Mouse (Mus musculus) adrenal gland, postnatal 36 days (tissue): ENCODE results near the gene Vps41. TPM values are rescaled to one million over a fixed set of nuclear protein-coding genes. Genes with fewer than 3 reads are reported as not detected.

Source experiments
- DNase-seq, 2 experiments: peaks; one replicate each; pipeline ENCODE4 v3.0.0; 2021; ENCODE audit warnings: mixed read lengths in 1 of 2
- total RNA-seq, 2 experiments: library from RNA; stranded (reverse); gene quantifications; 2 replicates each; pipeline ENCODE4 v1.2.3; 2021

Gene Vps41
- total RNA-seq, 2 experiments from 2014 or later: 62.4 to 78.7 TPM

DNA sequence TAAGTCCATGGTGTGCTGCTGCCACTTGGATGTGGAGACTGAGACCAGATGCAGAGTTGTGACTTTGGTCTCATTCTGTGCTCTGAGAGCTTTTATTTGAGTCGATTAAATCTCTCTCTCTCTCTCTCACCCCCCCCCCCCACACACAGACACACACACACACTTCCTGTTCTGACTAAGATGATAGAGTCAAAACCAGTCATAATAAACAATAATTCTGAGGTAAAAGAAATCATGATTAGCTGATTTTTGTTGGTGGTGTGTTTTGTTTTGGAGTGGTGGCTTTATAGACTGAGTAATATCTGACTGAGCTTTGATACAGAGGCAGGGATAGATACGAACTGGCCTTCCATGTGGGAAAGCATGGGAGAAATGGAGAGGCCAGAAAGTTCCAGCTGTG is 74.6 kb downstream of the Vps41 start:
- no peak for DNase-seq

DNA sequence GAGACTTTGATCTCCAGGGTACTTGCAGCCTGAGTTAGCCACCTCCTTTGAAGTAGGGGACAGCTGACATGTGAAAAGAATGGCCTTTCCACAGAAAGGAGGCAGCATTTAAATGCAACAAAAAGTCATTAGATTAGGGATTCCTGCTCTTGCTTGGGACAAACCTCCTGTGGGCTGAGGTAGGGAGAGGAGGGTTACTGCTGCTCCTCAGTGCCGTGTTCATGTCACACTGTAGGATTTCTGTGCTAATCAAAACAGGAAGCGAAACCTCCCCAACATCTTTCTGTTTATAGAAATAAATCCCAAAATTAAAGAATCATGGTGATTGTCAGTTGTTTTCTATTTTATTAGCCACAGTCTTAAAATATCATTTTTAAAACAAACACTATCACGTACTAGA is 77.4 kb downstream of the Vps41 start:
- no peak for DNase-seq

DNA sequence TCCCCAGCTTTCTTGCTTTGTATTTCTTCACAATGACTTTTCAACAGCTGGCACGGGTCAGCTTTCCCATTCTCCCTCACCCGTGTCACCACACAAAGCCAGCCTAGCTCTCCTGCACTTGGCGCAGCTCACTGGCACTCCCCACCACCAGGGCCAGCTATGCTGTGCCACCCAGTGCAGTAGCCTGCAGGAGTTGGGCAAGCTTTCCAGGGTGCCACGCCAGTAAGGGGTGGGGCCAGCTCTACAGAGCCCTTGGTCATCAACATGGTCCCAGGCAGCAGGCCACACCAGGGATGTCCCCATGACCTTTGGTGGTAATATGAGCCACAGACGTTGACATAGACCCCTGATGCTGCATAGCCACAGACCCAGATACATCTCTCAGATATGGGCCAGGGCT is 80.5 kb downstream of the Vps41 start:
- DNase-seq: peak in 1 of 2 experiments; percentile 17

DNA sequence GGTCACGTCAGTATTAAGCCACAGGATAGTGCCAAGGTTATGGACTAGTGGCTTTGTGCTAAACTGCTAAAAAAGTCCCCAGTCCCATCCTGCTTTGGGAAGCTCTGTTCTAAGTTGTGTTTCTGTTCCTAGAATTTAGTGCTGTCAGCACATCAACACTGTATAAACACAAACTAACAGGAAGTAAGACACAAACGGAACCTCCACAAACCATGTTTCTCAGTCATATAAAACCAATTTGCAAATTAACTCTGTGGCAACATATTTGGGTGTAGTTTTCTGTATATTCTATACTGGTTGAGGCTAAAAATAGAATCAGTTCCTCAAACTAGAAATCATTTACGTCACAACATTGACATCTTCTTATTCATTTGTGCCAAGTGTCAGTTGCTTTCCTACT is 83.3 kb downstream of the Vps41 start:
- no peak for DNase-seq

DNA sequence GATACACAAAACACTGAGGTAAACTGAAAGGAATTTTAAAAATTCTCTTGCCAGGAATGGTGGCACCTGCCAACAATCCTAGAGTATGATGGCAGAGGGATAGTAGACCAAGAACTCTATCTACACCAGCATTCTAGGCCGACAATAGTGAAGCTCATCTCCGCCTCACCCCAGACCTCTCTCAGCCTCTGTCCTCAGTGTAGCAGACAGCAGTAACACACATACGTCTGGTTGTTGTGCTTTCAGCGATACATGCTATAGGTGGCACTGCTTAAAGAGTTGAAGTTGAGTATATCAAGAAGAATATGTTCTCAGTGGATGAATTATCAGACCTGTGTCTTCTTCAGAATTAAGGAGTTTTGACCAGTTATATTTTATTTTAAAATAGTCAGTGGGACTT is 92.4 kb downstream of the Vps41 start:
- DNase-seq: no peak

DNA sequence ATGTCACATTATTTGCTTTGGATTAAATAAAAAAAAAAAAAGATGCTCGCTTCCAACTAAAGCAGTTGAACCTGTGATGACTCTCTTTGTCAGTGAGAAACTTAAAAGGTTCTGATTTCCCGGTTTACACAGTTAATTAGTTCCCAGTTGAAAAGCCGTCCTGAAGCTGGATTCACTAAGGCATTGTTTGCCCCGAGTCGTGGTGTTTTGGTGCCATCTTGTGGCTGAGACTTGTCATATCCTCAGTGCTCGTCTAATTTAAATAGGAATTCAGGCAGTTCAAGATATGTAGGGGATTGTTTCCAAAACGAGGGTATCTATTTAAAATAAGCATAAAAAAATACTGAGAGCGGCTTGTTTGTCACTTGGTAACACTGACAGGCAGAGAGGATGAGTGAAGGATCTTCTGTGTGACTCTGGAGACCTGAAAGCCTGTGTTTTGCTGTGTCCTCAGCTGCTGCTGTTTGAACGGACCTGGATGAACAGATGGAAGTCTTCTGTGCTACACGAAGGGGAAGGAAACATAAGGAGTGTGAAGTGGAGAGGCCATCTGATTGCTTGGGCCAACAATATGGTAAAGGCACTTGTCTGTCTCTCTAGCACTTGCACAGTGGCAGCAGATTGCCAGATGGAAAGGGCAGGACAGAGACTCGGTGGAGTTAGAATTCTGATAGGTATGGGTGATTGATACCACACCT is 93.0 kb downstream of the Vps41 start:
- DNase-seq: peak; percentile 59 to 60

DNA sequence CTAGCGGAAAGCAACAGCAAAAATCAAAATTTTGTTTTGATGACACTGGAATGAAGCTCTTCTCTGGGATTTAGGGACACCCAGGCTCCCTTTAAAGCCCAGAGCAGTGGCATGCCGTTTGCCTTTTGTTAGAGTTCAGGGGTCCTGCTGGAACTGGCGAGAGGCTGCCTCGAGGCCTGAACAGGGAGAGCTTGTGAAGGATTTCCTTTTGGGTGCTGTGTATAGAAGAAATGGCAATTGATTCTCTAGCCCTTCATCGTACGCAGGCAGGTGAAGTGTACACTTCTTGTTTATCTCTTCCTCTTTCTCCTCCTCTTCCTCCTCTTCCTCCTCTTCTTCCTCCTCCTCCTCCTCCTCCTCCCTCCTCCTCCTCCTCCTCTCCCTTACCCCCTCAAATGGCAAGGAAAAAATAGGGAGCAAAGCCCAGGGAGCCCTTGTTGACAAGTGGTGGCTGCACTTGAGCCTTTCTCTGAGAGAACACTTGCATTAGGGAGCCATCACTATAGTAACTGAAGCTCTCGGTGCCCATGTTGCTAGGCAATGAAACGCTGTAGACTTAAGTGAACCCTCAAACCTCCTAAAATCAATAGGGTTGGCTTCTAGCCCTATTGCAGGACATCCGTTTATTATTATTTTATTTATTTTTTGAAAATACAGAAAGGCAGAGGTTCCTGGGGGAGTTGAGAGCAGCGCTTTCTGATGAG is 107.5 kb downstream of the Vps41 start:
- no peak for DNase-seq

DNA sequence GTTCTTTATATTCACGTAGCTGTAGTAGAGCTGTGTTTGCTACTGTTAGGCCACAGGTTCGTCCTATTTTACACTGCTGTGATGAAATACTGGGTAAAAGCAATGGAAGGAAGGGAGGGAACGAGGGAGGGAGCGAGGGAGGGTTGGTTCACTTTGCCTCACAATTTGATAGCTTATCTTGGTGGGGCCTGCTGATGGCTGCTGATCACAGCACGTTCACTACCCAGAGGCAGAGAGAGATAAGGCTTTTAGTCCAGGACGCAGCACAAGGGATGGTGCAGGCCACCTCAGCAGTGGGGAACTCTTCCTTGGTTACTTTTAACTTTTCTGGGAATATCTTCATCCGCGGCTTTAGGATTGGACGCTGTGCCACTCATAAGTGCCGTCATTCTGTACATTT is 109.9 kb downstream of the Vps41 start:
- no peak for DNase-seq

DNA sequence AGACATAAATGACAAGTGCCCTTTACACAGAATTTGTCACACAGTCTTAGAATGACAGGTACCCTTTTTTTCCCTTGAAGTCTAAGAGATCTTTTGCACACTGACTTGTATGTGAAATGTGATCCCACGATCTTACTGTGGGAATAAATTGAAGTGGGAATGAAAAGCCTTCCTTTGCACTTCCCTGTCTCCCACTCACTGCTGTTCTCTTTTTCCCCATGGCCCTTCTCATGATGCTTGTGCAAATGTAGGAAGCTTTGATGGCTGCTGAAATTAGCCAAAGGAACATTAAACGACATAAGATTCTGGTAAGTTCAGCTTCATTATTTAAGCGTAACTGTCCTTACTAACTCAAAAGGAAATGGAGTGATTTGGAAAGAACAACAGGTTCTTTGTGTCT is 113.4 kb downstream of the Vps41 start:
- DNase-seq: no peak

DNA sequence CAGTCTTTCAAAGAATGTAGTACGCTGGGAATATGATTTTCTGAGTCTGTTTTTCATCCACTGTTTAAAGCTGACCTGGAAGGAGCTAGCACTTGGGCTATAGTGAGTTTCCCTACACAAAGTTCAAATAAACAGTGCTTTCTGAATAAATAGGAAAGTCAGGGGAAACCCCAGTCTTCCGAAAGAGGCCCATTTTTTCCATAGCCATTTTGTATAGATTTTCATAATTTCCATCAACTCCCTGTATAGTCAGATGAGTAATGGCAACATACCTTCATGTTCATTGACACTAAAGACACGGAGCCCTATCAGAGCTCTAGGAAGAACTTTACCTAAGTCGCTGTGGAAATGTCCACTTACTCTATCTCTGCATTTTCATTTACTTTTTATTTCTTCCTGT is 122.1 kb downstream of the Vps41 start:
- DNase-seq: no peak

DNA sequence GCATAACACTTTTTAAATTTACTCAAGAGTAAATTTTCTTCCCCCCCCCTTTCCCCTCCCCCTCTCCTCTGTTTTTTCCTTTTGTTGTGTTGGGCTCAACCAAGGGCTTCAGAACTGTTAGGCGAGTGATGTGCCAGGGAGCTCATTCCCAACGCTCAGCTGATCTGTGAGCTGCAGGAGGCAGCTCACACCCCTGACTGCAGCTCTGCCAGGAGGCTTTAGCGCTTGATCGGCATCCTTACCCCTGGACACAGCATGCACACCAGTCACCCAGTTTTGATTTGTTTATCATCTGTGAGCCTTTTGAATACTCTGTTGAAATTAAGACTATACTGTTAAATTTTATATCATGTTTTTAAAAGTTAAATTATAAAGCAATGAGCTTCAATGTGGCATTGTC is 123.3 kb downstream of the Vps41 start:
- no peak for DNase-seq

DNA sequence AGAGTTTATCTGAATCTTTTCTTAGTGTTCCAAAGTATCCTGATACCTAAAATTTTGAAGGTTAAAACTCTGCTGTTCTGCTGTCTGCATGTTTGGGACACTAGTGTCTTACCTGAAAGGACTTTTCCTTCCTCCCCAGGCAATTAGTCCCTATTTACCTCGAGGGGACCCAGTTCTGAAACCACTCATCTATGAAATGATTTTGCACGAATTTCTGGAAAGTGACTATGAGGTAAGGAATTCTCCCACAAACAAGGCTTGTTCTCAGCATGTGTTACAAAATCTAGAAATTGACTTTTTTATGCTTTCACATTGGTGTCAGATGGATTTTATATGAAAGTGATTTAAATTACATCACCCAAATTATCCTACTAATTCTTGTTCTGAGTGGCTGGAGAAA is 123.9 kb downstream of the Vps41 start:
- DNase-seq: no peak

DNA sequence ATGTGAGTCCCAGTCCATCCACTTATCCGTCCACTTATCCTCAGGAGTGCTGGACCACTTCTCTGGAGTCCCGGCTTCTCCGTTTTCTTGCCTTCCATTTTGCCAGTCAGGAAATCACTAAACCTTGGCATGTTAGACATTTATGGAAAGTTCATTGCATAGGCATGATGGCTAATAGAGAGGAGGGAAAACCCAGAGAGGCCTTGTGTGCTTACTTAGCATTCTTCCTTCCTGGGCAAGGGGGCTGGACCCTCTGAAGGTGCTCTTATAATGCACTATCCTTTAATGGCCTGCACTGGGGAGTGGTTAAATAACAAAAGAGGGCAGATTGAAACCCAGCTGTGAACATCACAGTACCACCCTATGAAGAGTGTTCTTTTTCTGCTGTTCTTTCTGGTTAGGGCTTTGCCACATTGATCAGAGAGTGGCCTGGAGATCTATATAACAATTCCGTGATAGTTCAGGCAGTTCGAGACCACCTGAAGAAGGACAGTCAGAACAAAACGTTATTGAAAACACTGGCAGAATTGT is 124.7 kb downstream of the Vps41 start:
- DNase-seq: no peak

DNA sequence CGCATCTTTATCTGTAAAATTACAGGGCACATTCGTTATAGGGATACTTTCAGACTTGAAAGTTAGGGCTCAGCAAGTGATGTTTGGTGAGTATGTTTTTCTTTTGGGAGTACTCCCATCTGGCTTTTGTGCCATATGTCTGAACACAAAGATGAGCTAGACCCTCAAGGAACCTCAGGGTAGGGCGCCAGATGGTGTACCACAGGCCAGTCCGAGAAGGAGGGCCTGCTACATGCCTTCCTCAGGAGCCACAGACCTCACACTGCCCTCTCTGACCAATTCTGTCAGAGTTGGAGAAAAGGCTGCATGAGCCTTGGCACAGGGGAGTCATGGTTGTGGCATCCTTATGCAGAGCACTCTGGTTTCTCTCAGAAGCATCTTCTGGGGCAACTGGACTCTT is 125.5 kb downstream of the Vps41 start:
- DNase-seq: no peak

DNA sequence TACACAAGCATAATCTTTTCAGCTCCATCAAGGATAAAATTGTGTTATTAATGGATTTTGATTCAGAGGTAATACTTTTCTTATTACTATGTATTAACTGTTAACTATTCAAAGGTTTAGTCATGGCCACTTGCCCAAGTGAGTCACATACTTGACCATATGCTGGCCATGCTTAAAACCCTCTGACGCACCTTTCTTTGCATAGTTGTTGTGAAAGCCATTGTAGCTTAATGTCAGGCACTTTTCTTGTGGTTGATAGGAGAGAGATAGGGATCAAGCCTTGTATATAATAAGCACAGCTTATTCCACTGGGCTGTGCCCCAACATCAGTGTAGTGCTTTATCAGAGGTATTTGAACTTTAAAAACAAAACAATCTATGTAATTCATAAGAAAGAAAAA is 126.5 kb downstream of the Vps41 start:
- no peak for DNase-seq

DNA sequence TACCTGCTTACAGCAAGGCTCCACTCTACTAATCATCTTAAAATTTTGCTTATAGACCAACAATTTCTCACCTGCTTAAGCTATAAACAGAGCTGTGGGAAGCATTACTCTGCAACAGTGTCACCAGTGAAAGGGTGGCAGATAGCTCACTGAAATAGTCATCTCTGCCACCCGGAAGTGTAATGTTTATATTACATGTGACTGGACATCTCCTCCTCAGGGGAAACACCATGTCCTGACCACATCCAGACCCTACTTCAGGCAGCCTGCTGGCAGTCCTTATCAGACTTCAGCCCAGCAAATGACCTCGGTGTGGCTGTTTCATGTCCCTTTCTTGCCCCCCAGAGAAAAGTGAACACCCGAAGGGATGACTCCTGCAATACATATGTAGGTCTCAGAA is 130.3 kb downstream of the Vps41 start:
- no peak for DNase-seq

DNA sequence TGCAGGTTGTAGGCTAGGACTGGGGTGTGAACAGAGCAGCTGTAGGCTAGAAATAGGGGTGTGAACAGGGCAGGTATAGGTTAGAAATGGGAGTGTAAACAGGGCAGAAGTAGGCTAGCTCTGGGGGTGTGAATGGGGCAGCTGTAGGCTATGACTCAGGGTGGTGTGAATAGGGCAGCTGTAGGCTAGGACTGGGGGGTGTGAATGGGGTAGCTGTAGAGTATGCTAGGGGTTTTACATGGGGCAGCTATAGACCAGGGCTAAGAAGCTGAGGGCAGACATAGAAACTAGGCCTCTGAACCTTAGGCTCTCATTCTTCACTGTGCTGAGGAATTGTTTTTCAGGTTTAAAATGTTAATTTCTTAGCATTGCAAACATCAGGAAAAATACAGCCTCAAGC is 132.5 kb downstream of the Vps41 start:
- DNase-seq: no peak

DNA sequence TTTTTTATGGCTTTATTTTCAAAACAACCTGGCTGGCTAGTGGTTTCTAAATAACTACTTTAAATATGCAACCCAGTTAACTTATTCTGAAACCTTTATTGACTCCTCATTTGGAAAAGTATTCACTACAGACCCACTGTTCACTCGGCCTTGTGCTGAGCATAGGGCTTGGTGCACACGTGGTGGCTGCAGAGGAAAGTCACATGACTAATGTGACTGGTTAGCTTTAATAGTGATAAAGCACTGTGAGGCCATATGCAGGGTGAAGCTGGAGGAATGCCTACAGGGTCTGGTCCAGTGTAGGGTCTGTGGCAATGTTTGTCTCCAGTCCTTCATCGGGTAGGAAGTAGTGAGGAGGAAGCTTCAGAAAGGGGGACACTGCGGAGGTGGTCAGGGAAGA is 134.1 kb downstream of the Vps41 start:
- DNase-seq: no peak

DNA sequence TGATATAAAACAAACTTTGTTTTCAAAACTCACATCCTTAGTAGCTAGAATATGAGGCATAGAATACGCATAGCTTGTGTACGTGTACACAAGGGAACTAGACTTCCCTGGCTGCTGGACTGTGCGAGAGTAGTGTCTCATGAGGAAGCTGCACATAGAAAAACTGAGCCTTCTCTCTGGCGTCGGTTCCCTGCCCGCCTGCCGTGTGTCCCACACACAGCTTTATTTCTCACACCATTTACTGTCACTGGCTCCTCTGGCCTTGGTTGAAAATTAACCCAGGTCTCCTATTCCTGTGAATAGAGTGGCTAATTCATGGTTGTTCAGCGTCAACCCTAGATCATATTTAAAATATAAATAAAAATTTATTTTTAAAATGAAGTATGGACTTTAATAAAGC is 135.6 kb downstream of the Vps41 start:
- DNase-seq: no peak

DNA sequence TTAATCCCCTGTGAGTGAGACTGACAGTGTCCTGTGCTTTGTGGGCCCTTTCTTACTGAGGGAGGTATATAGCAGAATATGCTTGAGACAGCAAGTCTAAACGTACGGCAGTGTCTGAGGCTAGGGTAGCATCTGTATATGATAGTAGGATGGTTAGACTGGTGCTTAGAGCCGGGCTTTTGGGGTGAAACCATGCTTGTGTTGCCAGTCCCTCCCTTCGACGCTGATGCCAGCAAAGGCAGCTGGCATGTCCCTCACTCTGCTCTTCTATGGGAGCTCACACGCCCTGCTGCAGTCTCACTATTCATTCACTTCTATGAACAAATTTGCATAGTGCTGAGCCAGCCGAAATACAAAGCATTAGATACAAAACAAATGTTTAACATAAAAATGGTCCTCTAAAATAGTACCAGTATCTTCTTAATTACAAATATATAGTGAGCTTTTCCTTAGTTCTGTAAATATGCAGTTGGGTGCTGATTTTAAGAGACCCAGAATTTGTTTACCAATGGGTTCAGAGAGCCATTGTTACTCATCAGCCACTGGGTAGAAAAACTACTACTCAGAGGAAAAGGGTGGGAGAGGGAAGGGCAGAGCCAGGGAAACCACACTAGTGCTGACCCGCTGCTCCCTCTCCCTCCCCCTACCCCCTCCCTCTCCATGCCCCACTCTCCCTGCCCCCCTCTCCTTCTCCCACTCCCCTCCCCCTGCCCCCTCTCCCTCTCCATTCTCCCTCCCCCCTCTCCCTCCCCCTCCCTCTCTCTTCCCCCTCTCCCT is 139.1 kb downstream of the Vps41 start:
- no peak for DNase-seq

DNA sequence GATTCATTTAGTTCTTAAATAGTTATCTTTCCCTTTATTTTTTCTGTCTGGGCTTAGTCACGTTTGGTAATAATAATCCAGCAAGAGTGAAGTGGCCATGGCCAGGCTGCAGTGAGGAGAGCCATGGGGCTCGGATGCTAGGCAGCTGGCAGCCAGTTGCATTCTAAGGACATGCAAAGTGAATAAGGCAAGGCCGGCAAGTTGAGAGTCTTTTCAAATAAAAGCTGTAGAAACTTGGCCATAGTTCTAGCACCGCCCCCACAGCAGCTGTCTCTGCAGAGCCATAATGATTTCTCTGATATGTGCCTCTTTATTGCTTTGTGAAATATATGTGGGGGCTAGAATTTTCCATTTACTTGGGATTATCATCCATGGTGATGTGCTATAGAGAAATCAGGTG is 141.1 kb downstream of the Vps41 start:
- DNase-seq: no peak

DNA sequence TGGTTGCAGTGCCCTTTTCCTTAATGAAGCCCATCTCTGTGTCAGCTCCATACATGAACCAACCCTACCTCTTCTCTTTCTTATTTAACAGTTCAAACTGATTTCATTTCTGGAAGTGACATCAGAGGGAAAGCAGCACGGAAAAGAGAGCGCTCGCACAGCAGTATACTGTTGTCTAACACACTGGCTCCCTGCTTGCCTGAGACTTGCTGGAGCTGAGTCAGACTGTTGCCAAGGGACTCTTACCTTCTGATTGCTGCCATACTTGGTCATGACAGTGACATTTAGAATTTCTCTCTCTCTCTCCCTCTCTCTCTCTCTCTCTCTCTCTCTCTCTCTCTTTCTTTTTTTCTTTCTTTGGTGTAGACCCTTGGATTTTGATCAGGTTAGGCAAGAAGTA is 142.3 kb downstream of the Vps41 start:
- DNase-seq: peak in 1 of 2 experiments; percentile 7

DNA sequence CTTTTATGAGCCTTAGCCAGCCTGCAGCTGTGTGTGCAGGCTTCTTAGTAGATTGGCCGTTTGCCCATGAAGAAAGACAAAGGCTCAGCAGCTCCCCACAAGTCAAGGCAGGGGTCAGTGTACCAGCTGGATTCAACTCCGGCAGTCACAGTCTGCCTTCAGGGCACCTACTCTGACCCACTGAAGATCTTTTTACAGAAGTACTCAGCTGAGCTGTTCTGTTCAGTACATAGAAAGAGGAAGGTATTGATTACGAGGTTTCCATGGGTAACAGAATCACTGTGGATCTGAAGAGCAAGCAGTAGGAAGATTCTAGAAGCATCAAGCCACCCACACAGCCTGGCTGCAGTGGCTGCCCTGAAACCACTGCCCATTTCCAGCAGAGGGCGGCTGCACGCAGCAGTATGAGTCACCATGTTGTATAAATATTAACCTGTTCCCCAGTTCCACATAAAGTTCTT is 151.0 kb downstream of the Vps41 start:
- DNase-seq: peak; percentile 63 to 69
